Mouse (Mus musculus): ENCODE data around the gene Suclg2. TPM values are rescaled to one million over a fixed set of nuclear protein-coding genes. Genes with fewer than 3 reads are reported as not detected.

Gene Suclg2
- total RNA-seq, 2 experiments from 2014 or later = 14.1 to 17.3 TPM

- TF ChIP-seq CTCF (IDR thresholded peaks at IDR 0.05) = no peak
- Histone ChIP-seq H3K4me3 (no peak overlapping the region), H3K27ac (no peak overlapping the region)
- intact Hi-C loops (cut with DNase I) = no loop called here
- DNase-seq (ENCODE audit: extremely low spot score in 1 of 2, low spot score in 2 of 2) = no peak
Measured at GRCm38 (mm10) chr6:95535191-95535590, 183.4 kb downstream of the Suclg2 start.

- TF ChIP-seq CTCF (IDR thresholded peaks at IDR 0.05) = no peak
- Histone ChIP-seq H3K4me3 (no peak overlapping the region), H3K27ac (no peak overlapping the region)
- intact Hi-C loops (cut with DNase I) = no loop called here
- DNase-seq (ENCODE audit: extremely low spot score in 1 of 2, low spot score in 2 of 2) = no peak
Measured at GRCm38 (mm10) chr6:95519846-95520245, 198.8 kb downstream of the Suclg2 start.

- no peak overlapping the region for H3K4me3 ChIP-seq
- peak; percentile 62 for TF ChIP-seq CTCF (IDR thresholded peaks at IDR 0.05)
- intact Hi-C loops (cut with DNase I) = no loop called here
- DNase-seq (ENCODE audit: extremely low spot score in 1 of 2, low spot score in 2 of 2) = no peak
- no peak overlapping the region for H3K27ac ChIP-seq
Measured at GRCm38 (mm10) chr6:95518406-95518805, 200.2 kb downstream of the Suclg2 start.

- no peak for DNase-seq (ENCODE audit: extremely low spot score in 1 of 2, low spot score in 2 of 2)
- Histone ChIP-seq H3K4me3 (no peak overlapping the region), H3K27ac (no peak overlapping the region)
- TF ChIP-seq CTCF (IDR thresholded peaks at IDR 0.05) = no peak
- intact Hi-C loops (cut with DNase I) = no loop called here
Measured at GRCm38 (mm10) chr6:95515721-95516120, 202.9 kb downstream of the Suclg2 start.

DNA sequence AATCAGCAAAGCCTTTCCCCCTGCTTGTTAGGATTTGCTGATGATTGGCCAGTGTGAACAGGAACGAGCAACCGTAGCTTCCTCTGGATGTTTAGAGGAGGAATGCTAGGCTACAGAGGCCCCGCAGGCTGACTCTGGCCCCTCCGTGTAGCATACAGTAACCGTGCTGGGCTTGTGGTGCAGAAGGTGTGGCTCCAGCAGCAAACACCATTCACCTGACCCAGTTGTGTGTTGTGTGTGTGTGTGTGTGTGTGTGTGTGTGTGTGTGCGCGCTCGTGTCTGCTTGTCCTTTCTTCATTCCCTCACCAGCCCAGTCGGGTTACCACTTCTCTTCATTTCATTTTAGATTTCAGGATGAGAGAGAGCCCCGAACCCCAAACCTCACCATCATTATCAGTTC lies 203.9 kb downstream of the Suclg2 start:
- Histone ChIP-seq H3K27ac (no peak overlapping the region), H3K4me3 (no peak overlapping the region)
- intact Hi-C loops (cut with DNase I) = no loop called here
- TF ChIP-seq CTCF (IDR thresholded peaks at IDR 0.05) = no peak
- no peak for DNase-seq (ENCODE audit: extremely low spot score in 1 of 2, low spot score in 2 of 2)

DNA sequence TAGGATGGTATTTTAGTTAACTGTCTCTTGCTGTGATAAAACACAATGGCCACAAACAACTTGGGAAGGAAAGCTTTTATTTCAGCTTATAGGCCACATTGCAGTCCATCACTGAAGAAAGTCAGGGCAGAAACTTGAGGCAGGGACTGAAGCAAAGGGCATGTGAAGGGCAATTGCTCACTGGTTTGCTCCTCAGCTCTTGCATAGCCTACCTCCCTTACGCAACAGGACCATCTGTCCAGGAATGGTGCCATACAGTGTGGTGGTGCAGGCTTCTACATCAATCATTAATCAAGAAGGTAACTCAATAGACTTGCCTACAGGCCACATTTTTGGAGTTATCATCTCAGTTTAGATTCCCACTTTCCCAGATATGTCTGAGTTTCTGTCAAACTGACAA lies 206.9 kb downstream of the Suclg2 start:
- no peak for TF ChIP-seq CTCF (IDR thresholded peaks at IDR 0.05)
- H3K27ac ChIP-seq = no peak overlapping the region
- no peak for DNase-seq (ENCODE audit: extremely low spot score in 1 of 2, low spot score in 2 of 2)
- intact Hi-C loops (cut with DNase I) = no loop called here
- H3K4me3 ChIP-seq = no peak overlapping the region

GRCm38 (mm10) chr6:95500771-95501170 lies 217.8 kb downstream of the Suclg2 start:
- intact Hi-C loops (cut with DNase I) = no loop called here
- H3K4me3 ChIP-seq = no peak overlapping the region
- no peak overlapping the region for H3K27ac ChIP-seq
- DNase-seq (ENCODE audit: extremely low spot score in 1 of 2, low spot score in 2 of 2) = no peak
- no peak for TF ChIP-seq CTCF (IDR thresholded peaks at IDR 0.05)

GRCm38 (mm10) chr6:95499639-95500038 lies 219.0 kb downstream of the Suclg2 start:
- H3K27ac ChIP-seq = no peak overlapping the region
- DNase-seq (ENCODE audit: extremely low spot score in 1 of 2, low spot score in 2 of 2) = no peak
- TF ChIP-seq CTCF (IDR thresholded peaks at IDR 0.05) = no peak
- H3K4me3 ChIP-seq = no peak overlapping the region
- intact Hi-C loops (cut with DNase I) = no loop called here

GRCm38 (mm10) chr6:95492216-95492956 lies 226.2 kb downstream of the Suclg2 start:
- no peak overlapping the region for H3K4me3 ChIP-seq
- intact Hi-C loops (cut with DNase I) = no loop called here
- H3K27ac ChIP-seq = no peak overlapping the region
- TF ChIP-seq CTCF (IDR thresholded peaks at IDR 0.05) = no peak
- no peak for DNase-seq (ENCODE audit: extremely low spot score in 1 of 2, low spot score in 2 of 2)

DNA sequence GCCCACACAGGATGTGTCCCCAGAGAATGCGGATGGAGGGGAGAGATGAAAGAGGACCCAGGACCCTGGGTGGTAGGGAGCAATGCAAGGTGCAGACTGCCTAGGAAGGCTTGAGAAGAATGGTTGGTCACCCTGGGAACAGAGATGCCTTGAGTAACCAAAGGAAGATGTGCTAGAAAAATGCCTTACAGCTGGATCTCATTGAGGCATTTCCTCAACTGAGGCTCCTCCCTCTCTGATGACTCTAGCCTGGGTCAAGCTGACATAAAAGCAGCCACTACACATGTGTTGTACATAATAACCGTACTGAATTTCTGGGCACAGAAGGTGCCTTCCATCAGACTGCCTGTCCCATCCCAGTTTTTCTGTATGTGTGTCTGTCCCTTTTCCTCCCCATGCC lies 227.6 kb downstream of the Suclg2 start:
- intact Hi-C loops (cut with DNase I) = no loop called here
- no peak for DNase-seq (ENCODE audit: extremely low spot score in 1 of 2, low spot score in 2 of 2)
- Histone ChIP-seq H3K27ac (no peak overlapping the region), H3K4me3 (no peak overlapping the region)
- TF ChIP-seq CTCF (IDR thresholded peaks at IDR 0.05) = no peak

GRCm38 (mm10) chr6:95485791-95486190 lies 232.8 kb downstream of the Suclg2 start:
- no peak for TF ChIP-seq CTCF (IDR thresholded peaks at IDR 0.05)
- intact Hi-C loops (cut with DNase I) = loop anchor here (2.0 to 10.0 kb wide), 3 partner anchors 629 to 1519 kb away; partner anchors contain the start of gene Fam19a1
- DNase-seq (ENCODE audit: extremely low spot score in 1 of 2, low spot score in 2 of 2) = no peak
- Histone ChIP-seq H3K27ac (no peak overlapping the region), H3K4me3 (no peak overlapping the region)

DNA sequence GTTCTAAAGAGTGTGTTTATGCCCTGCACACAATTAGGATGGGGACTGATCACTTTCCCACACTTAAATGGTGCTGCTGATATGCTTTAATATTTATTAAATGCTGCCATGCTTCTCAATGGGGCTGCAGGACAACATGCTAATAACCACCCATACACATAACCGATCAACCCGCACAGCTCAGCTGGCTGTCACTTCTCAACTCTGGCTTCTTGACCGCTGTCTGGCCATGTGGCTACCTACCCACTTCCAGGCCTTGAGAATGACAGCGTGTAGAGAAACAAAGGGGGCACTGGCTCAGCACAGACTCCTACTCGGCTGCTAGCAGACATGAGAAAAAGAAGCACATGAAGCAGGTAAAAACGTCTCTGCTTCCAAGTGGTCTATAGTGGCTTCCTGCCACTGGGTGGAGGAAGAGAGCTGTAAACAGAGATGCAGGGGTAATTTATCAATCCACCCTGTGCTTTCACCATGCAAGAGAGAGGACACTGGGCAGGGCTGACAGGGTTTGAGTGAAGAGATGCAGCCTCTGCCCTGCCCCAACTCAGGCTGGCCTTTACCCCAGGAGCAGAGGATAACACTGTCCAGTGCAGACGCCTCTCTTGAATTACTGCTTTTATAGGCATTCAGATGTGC lies 234.3 kb downstream of the Suclg2 start:
- no peak overlapping the region for H3K27ac ChIP-seq
- H3K4me3 ChIP-seq = no peak overlapping the region
- intact Hi-C loops (cut with DNase I) = loop anchor here (2.0 to 10.0 kb wide), 4 partner anchors 262 to 1520 kb away; partner anchors contain the start of gene Fam19a1
- TF ChIP-seq CTCF (IDR thresholded peaks at IDR 0.05) = peak; percentile 78
- DNase-seq (ENCODE audit: extremely low spot score in 1 of 2, low spot score in 2 of 2) = peak; percentile 50 to 55

Measured in left cerebral cortex, adult 2 months (tissue).